Mouse (Mus musculus) bone marrow, adult 2 months (tissue): ENCODE data around the gene Vamp5.

Experiments
- CTCF ChIP-seq: fragments of 200-500 bp; IDR thresholded peaks from 2 replicates; pipeline ENCODE4 v1.5.1; 2011; ENCODE audit warnings: low read length, control low read depth; ENCODE audit not compliant: control insufficient read depth, insufficient read depth
- POLR2A ChIP-seq: fragments of 200-500 bp; IDR thresholded peaks from 2 replicates; pipeline ENCODE4 v1.6.1; 2011; ENCODE audit warnings: low read depth, mild to moderate bottlenecking, control low read depth, low read length, borderline replicate concordance; ENCODE audit not compliant: control insufficient read depth

DNA sequence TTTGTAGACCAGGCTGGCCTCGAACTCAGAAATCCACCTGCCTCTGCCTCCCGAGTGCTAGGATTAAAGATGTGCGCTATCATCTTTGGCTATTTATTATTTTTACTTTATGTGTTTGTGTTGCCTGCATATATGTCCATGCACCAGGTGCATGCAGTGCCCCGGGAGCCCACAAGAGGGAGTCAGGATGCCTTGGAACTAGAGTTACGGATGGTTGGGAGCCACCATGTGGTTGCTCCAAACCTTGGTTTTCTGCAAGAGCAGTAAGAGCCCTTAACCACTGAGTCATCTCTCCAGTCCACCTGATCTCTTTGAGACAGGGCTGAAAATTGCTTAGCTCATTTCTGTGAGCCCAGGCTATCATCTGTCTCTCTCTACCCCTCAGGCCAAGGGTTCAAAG, 26.9 kb upstream of the Vamp5 start:
- TF ChIP-seq CTCF = peak; percentile 97
- TF ChIP-seq POLR2A = no peak
